Mouse (Mus musculus) G1E (cell line): Measurements from ENCODE around the gene Mrpl23.

ENCODE experiments used
- CTCF ChIP-seq: IDR thresholded peaks from 2 replicates; pipeline ENCODE4 v1.5.1; 2012; ENCODE audit warnings: low read depth, low read length, inconsistent platforms, mixed read lengths
- GATA1 ChIP-seq: IDR thresholded peaks from 2 replicates; pipeline ENCODE4 v1.6.1; 2012; ENCODE audit warnings: borderline replicate concordance, low read length, inconsistent platforms, mixed read lengths
- TAL1 ChIP-seq: conservative IDR thresholded peaks from 2 replicates; pipeline ENCODE4 v1.6.1; 2012; ENCODE audit warnings: low read depth, low read length, inconsistent platforms, mixed read lengths

DNA sequence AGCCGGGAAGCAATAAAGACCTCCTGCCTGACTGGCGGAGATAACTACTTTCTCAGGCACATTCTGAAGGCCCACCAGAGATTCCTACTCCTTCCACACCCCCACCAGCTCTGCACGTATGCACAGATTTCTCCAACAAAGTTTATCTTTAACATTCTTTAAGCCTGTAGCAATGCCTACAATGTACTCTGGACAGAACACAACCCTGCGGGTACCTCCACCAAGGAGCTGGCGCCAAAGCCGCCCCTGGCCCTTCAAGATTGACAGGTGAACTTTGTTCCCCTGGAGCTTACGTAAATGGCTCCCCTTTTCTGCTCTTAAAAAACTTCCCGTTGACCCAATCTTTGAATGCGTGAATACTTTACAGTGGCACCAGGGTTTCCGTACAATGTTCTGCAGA lies 3.1 kb upstream of the Mrpl23 start:
- no peak for TF ChIP-seq CTCF
- TF ChIP-seq TAL1 = no peak; the same call in 1 of the 2 replicates
- no peak for TF ChIP-seq GATA1
